Mouse (Mus musculus) right cerebral cortex, postnatal 36 days (tissue): ENCODE results near the gene Rhox3h.
"Not testable (repeated sequence)": the region's sequence is repeated elsewhere in the genome, so short reads cannot be mapped to it uniquely, and the experiment has no call there.

Source experiments
- DNase-seq, 2 experiments: peaks; one replicate each; pipeline ENCODE4 v3.0.0; 2022; ENCODE audit warnings: low spot score in 2 of 2, mixed read lengths in 1 of 2

The Rhox3h gene

DNA sequence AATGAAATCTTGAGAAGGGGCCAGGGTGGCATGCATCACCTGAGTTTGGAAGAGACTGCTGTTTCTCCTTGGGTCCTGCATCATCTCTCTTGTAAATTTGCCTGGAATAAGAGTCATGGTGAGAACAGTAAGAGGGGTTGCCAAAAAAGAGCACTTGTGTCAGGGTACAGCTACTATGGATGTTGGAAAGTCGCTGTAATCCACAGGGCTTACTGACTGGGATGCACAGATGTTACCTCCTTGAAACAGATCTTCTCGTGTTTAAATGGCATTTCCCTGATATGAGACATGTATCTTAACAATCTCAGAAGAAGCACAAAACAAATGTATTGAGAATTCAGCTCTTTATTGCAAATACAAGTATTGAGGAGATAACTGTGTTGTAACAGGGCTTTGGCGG lies at the start of gene Rhox3h:
Rhox3h (minus strand) TSS at position 101 of the 400 bp plus-strand sequence.
- not testable (repeated sequence) for DNase-seq

DNA sequence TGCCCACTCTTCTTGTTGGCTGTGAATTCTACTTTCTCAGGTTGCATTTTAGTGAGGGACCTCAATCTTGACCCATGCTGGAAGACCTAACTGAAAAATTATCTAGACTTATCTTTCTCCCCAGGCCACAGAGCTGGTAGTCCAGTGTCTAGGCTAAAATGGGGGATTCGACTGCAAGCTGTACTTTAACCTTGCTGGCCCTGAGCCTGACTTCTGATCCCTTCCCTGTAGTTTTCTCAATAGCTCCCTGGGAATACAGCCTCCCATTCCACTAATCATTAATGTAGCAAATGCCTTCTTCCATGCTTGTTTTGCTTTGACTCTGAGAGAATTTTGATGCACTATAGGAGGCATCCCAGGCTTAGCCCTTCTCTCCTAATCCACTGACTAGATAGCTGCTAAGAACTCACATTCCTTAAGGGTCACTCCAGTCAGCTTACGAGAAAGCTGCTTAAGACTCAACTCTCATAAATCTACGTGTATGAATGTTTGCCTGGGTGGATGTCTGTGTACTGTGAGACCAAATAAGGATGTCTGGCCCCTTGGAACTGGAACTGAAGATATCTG lies 33.3 kb upstream of the Rhox3h start:
- no peak for DNase-seq

DNA sequence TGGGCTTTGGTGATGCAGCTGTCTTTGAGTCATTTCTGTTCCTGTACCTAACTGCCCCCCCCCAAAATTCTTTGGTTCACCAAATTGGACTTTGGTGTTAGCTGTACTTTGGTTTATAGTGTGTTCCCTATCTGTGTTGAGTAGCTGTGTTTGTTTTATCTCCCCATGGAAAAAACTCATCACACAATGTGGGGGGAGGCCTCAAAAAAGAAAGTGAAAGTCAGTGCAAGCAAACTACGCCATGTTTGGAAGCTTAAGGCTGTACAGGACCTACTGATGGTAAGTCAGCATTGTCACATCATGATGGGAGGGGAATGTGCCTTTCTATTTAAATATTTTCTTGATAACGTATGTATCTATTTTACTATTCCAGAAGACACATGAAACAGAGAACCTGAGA lies 23.7 kb upstream of the Rhox3h start:
- no peak for DNase-seq

DNA sequence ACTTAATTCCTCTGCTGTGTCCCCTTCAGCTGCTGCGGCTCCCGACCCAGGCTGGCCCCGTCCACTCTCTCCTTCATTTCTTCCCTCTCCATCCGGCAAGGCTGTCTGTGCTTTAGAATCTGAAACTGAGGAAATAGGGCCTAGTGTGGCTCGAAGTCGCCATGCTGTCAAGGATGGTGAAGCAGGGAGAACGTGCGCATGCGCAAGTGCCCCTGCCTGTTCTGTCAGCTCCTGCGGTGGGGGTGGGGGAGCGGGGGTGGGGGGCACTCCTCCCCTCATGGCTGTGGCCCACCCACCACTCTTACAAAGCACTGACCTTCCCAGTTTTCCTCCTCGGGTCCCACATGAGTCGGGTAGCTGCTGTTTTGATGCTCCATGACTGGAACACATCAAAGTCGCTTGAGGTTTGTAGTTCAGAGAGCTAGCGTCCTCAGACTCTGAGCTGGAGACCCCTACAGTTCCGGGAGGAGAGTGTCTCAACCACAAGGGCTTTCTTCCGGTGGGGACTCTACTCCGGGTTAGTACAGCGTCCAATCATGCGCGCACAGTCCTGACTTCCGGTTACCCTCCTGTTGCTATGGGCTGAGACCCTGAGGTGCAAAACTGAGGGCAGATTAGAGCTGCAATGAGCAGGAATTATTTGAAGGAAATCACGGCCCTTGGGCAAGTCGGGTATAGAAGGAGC lies 14.6 kb upstream of the Rhox3h start:
- DNase-seq, result no peak

DNA sequence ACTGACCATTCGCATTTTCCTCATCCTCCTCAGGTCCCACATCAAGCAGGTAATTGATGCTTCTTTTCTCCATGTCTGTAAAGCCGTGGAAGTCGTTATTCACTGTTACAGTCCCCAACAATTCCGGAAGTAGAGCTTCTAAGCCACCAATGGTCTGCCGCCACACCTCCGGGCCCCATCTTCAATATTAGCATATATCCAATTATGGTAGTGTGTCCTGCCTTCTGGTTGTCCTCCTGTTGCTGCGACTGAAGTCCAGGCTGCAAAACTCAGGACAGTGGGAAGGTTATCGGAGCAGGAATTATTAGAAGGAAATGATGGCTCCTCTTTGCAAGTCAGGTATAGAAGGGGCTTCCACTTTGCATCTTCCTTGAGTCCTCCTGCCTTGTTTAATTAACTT lies 4.6 kb upstream of the Rhox3h start, which contains the start of gene Rhox2h:
Rhox2h (minus strand) TSS at position 101 of the 400 bp plus-strand sequence.
- not testable (repeated sequence) for DNase-seq

DNA sequence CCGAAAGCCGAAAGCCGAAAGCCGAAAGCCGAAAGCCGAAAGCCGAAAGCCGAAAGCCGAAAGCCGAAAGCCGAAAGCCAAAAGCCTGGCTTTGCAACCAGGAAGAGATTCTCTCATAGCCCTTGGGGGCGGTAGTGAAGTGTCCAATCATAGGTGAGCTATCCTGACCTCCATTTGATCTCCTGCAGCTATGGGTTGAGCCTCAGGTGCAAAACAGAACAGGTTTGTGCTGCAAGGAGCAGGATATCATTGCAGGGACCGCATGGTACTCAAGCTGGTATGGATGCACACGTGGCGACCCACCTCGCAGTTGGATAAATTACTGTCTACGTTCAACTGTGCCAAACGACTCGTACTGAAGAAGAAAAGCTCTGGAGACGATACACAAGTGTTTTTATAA lies 17.3 kb downstream of the Rhox3h start, which contains the start of gene Rhox4g:
Rhox4g (minus strand) TSS at position 101 of the 400 bp plus-strand sequence.
- DNase-seq, result not testable (repeated sequence)

DNA sequence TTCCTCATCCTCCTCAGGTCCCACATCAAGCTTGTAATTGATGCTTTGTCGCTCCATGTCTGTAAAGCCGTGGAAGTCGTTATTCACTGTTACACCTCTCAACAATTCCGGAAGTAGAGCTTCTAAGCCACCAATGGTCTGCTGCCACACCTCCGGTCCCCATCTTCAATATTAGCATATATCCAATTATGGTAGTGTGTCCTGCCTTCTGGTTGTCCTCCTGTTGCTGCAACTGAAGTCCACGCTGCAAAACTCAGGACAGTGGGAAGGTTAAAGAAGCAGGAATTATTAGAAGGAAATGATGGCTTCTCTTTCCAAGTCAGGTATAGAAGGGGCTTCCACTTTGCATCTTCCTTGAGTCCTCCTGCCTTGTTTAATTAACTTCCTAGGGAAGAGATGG lies 25.2 kb downstream of the Rhox3h start, which contains the start of gene Rhox2g:
Rhox2g (minus strand) TSS at position 101 of the 400 bp plus-strand sequence.
- DNase-seq, result not testable (repeated sequence)

DNA sequence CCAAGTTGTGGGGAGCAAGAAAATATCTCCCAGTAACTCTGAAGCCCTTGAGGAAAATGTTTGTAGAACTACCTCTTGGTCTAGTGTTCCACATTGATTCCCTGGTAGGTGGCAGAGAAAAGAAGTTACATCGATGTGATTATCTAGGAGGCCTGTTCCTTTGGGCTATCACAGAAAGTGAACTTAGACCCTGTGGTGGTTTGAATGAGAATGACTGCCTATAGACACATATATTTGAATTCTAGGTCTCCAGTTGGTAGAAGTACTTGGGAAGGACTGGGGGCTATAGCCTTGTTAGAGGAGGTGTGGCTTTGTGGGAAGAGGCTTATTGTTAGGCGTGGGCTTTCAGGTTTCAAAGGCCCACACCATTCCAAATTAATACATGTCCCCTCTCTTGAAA lies 40.1 kb downstream of the Rhox3h start, which contains the start of gene Rhox3g:
Rhox3g (minus strand) TSS at position 101 of the 400 bp plus-strand sequence.
- DNase-seq, result not testable (repeated sequence)
